Mouse (Mus musculus) myocyte (in vitro differentiated cells): Measurements from ENCODE around the gene Cobl.

Experiments used
- CEBPB ChIP-seq: IDR thresholded peaks from 2 replicates; pipeline ENCODE4 v1.6.1; 2011; ENCODE audit warnings: mild to moderate bottlenecking, moderate library complexity; ENCODE audit not compliant: poor library complexity, insufficient read depth, severe bottlenecking
- MYOD1 ChIP-seq, 3 experiments: IDR thresholded peaks; one replicate each; pipeline ENCODE4 v1.6.1; 2011; ENCODE audit warnings: control low read depth in 2 of 3, low read depth in 2 of 3, mild to moderate bottlenecking in 2 of 3, moderate library complexity in 1 of 3; ENCODE audit not compliant: insufficient read length in 2 of 3, control insufficient read depth in 1 of 3
- POLR2A ChIP-seq: IDR thresholded peaks from one replicate; pipeline ENCODE4 v1.6.1; 2011; ENCODE audit warnings: low read depth, mild to moderate bottlenecking, control low read depth, moderate library complexity; ENCODE audit not compliant: insufficient read length
- POLR2AphosphoS2 ChIP-seq: IDR thresholded peaks from one replicate; pipeline ENCODE4 v1.6.1; 2011; ENCODE audit warnings: low read depth, control low read depth; ENCODE audit not compliant: insufficient read length
- TCF12 ChIP-seq: IDR thresholded peaks from one replicate; pipeline ENCODE4 v1.6.1; 2011; ENCODE audit warnings: mild to moderate bottlenecking, control low read depth; ENCODE audit not compliant: poor library complexity, insufficient read depth, severe bottlenecking
- USF1 ChIP-seq: IDR thresholded peaks from one replicate; pipeline ENCODE4 v1.6.1; 2011; ENCODE audit warnings: low read depth, mild to moderate bottlenecking, control low read depth, moderate library complexity

DNA sequence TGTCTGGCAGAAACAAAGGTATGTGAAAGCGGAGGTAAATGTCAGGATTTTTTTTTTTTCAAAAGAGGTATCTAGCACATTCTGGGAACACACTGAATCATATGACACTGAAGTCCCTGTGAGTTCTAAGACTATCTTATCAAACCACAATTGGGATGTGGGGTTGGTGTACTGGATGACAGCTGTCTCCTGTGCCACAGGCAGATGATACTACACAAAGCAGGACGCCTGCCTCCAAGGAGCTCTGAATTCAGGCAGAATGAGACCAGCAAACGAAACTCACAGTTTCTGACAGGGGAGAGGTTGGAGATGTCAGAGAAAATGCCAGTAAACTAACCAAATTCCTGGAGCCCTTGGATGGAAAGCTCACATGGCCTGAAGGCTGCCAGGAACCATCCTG lies 5.9 kb downstream of the Cobl start:
- TF ChIP-seq POLR2A = no peak
- TF ChIP-seq CEBPB = no peak
- no peak for TF ChIP-seq USF1
- TF ChIP-seq TCF12 = peak; percentile 27
- TF ChIP-seq POLR2AphosphoS2 = no peak
- peak in 2 of 3 experiments; percentile 68 to 87 for TF ChIP-seq MYOD1 (IDR thresholded peaks at IDR 0.05; ENCODE audit: control insufficient read depth in 1 of 3, insufficient read length in 2 of 3, low read depth in 2 of 3)
